Mouse (Mus musculus): ENCODE data around the gene Tsga10. TPM values are rescaled to one million over a fixed set of nuclear protein-coding genes. Genes with fewer than 3 reads are reported as not detected.

The Tsga10 gene
- 0.46 TPM for polyA plus RNA-seq (2012; fragmentation: generic; extraction: Trizol)
- long read RNA-seq, experiment 1, partial matches to known transcripts: 0 of 2 reads
- long read RNA-seq, experiment 1, other reads (novel, unspliced or antisense): 2 of 2 reads
- long read RNA-seq, experiment 2, partial matches to known transcripts: 2 of 12 reads
- long read RNA-seq, experiment 2, other reads (novel, unspliced or antisense): 5 of 12 reads

DNA sequence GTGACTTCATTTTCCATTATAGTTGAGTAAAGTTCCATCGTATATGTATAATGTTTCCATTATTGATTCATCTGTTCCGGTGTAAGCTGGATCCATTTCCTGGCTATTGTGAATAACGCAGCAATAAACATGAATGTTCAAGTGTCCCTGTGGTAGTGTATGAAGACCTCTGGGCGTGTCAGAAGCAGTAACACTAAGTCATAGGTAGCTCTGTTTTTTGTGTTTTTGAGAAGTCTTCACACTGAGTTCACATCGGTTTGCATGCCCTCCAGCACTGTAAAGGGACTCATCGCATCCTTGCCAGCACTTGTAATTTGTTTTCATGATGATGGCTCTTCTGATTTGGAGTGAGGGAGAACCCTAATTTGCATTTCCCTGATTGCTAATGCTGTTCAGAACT lies at the start of gene Tsga10:
Gene Tsga10 (minus strand): TSS at position 144 of the 400 bp plus-strand sequence.
- Histone ChIP-seq H3K79me2 (ENCODE audit: control insufficient read depth, insufficient read depth) (no peaks in the 10 kb centered on the region), H3ac (ENCODE audit: control insufficient read depth, insufficient read length, low read depth) (peak within 1 kb of the TSS; percentile 77), H3K36me3 (ENCODE audit: control insufficient read depth, insufficient read depth) (no peaks in the 10 kb centered on the region), H3K79me3 (ENCODE audit: low read depth) (no peaks in the 10 kb centered on the region), H3K4me3 (ENCODE audit: insufficient read depth, poor library complexity, severe bottlenecking) (peak within 1 kb of the TSS; percentile 38), H3K27me3 (ENCODE audit: control insufficient read depth, insufficient read depth, insufficient read length) (no peaks in the 10 kb centered on the region)
- TF ChIP-seq CTCF (IDR thresholded peaks at IDR 0.05; ENCODE audit: control insufficient read depth, insufficient read depth, insufficient read length) (no peak), MYOD1 (IDR thresholded peaks at IDR 0.05; ENCODE audit: control insufficient read depth, insufficient read length, low read depth) (no peak), MYOG (IDR thresholded peaks at IDR 0.05; ENCODE audit: control insufficient read depth, extremely low read depth, insufficient read length) (no peak)

DNA sequence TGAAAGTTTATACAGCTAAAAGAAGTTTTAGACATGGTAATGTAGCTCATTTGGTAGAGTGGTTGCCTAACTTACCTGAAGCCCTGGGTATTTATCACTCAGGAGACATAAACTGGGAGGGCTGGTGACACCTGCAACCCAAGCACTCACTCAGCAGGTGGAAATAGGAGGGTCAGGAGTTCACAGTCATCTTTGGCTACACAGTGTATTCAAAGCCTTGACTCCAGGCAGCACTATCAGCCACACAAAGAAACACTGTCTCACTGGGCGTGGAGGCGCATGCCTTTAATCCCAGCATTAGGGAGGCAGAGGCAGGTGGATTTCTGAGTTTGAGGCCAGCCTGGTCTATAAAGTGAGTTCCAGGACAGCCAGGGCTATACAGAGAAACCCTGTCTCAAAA lies 46.5 kb upstream of the Tsga10 start:
- no peaks in the 10 kb centered on the region for H3K79me3 ChIP-seq (ENCODE audit: low read depth)
- H3K27me3 ChIP-seq (ENCODE audit: control insufficient read depth, insufficient read depth, insufficient read length): peaks cover 26% of the 10 kb centered on the region
- no peaks in the 10 kb centered on the region for H3K36me3 ChIP-seq (ENCODE audit: control insufficient read depth, insufficient read depth)
- no peak overlapping the region for H3K4me3 ChIP-seq (ENCODE audit: insufficient read depth, poor library complexity, severe bottlenecking)
- H3ac ChIP-seq (ENCODE audit: control insufficient read depth, insufficient read length, low read depth): no peak overlapping the region
- TF ChIP-seq FOSL1 (IDR thresholded peaks at IDR 0.05; ENCODE audit: insufficient read depth, low read length, poor library complexity, severe bottlenecking) (no peak), CTCF (IDR thresholded peaks at IDR 0.05; ENCODE audit: control insufficient read depth, insufficient read depth, insufficient read length) (no peak), MYOD1 (IDR thresholded peaks at IDR 0.05; ENCODE audit: control insufficient read depth, insufficient read length, low read depth) (no peak)
- no peaks in the 10 kb centered on the region for H3K79me2 ChIP-seq (ENCODE audit: control insufficient read depth, insufficient read depth)

DNA sequence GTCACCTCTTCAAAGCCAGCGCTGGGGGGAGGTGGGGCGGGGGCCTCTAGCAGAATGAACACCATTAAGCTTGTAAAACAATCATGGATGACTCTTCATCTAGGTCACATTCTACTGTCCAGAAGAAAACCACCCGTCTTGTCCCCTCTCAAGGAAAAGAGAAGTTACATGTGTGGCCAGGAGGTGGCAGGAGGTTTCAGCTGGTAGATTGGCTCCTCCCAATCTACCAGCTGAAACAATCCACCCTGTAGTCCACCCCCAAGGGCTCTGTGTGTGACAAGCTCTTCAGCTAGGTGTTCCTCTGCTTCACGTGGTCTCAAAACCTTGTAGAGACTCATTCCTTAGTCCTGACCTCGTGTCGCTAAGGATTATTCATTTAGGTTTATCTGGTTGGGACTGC lies 36.9 kb upstream of the Tsga10 start:
- TF ChIP-seq FOSL1 (IDR thresholded peaks at IDR 0.05; ENCODE audit: insufficient read depth, low read length, poor library complexity, severe bottlenecking) (no peak), MYOD1 (IDR thresholded peaks at IDR 0.05; ENCODE audit: control insufficient read depth, insufficient read length, low read depth) (no peak), USF1 (IDR thresholded peaks at IDR 0.05; ENCODE audit: low read depth) (no peak), CEBPB (IDR thresholded peaks at IDR 0.05; ENCODE audit: low read depth) (no peak), MYOG (IDR thresholded peaks at IDR 0.05; ENCODE audit: control insufficient read depth, extremely low read depth, insufficient read length) (no peak), MAX (IDR thresholded peaks at IDR 0.05) (no peak), CTCF (IDR thresholded peaks at IDR 0.05; ENCODE audit: control insufficient read depth, insufficient read depth, insufficient read length) (no peak)
- no peaks in the 10 kb centered on the region for H3K79me3 ChIP-seq (ENCODE audit: low read depth)

DNA sequence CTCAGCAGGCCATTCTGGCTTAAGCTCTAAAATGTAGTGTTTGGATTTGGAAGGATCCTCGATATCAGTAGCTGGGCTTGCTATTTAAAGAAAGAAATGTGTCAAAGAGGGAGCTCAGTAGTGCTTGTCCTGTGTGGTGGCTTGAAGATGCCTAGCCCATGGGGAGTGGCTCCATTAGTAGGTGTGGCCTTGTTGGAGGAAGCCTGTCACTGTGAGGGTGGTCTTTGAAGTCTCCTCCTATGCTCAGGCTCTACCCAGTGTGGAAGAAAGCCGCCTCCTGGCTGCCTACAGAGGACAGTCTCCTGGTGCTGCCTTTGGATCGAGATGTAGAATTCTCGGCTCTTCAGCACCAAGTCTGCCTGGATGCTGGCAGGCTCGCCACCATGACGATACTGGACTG lies 34.1 kb upstream of the Tsga10 start:
- Histone ChIP-seq H3K36me3 (ENCODE audit: control insufficient read depth, insufficient read depth) (peaks cover 44% of the 10 kb centered on the region), H3ac (ENCODE audit: control insufficient read depth, insufficient read length, low read depth) (no peak overlapping the region), H3K79me2 (ENCODE audit: control insufficient read depth, insufficient read depth) (no peaks in the 10 kb centered on the region), H3K27me3 (ENCODE audit: control insufficient read depth, insufficient read depth, insufficient read length) (no peaks in the 10 kb centered on the region), H3K79me3 (ENCODE audit: low read depth) (no peaks in the 10 kb centered on the region), H3K4me3 (ENCODE audit: insufficient read depth, poor library complexity, severe bottlenecking) (no peak overlapping the region)
- no peak for TF ChIP-seq MAX (IDR thresholded peaks at IDR 0.05)
- TF ChIP-seq MYOD1 (IDR thresholded peaks at IDR 0.05; ENCODE audit: control insufficient read depth, insufficient read length, low read depth): no peak
- TF ChIP-seq FOSL1 (IDR thresholded peaks at IDR 0.05; ENCODE audit: insufficient read depth, low read length, poor library complexity, severe bottlenecking): no peak
- TF ChIP-seq CTCF (IDR thresholded peaks at IDR 0.05; ENCODE audit: control insufficient read depth, insufficient read depth, insufficient read length): no peak
- no peak for TF ChIP-seq MYOG (IDR thresholded peaks at IDR 0.05; ENCODE audit: control insufficient read depth, extremely low read depth, insufficient read length)
- TF ChIP-seq USF1 (IDR thresholded peaks at IDR 0.05; ENCODE audit: low read depth): no peak
- TF ChIP-seq CEBPB (IDR thresholded peaks at IDR 0.05; ENCODE audit: low read depth): no peak

More for the DNA sequence above, 36.9 kb upstream of the Tsga10 start:
- H3K79me2 ChIP-seq (ENCODE audit: control insufficient read depth, insufficient read depth): no peaks in the 10 kb centered on the region
- H3ac ChIP-seq (ENCODE audit: control insufficient read depth, insufficient read length, low read depth): no peak overlapping the region
- H3K27me3 ChIP-seq (ENCODE audit: control insufficient read depth, insufficient read depth, insufficient read length): peaks cover 8% of the 10 kb centered on the region
- H3K36me3 ChIP-seq (ENCODE audit: control insufficient read depth, insufficient read depth): peaks cover 21% of the 10 kb centered on the region
- H3K4me3 ChIP-seq (ENCODE audit: insufficient read depth, poor library complexity, severe bottlenecking): no peak overlapping the region

DNA sequence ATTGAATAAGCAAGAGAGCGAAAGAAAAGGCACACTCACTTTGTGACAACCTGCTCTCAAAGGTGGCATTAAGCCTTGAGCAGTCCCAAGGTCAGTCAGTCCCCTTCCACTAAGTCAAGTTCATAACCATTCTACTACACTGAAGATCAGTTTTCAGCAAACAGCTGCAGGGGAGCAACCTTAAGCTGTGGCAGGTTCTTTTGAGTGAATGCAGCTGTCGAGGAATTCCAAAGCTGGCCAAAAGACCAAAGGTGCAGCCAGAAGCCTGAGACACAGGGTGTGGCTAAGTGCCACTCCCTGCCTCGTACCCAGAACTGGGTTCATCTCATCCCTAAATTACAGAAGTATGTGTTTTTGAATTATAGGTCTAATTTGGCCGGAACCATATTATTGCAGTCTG lies 33.6 kb upstream of the Tsga10 start:
- H3K79me2 ChIP-seq (ENCODE audit: control insufficient read depth, insufficient read depth): no peaks in the 10 kb centered on the region
- peaks cover 49% of the 10 kb centered on the region for H3K36me3 ChIP-seq (ENCODE audit: control insufficient read depth, insufficient read depth)
- TF ChIP-seq MYOG (IDR thresholded peaks at IDR 0.05; ENCODE audit: control insufficient read depth, extremely low read depth, insufficient read length): no peak
- no peak for TF ChIP-seq USF1 (IDR thresholded peaks at IDR 0.05; ENCODE audit: low read depth)
- TF ChIP-seq CTCF (IDR thresholded peaks at IDR 0.05; ENCODE audit: control insufficient read depth, insufficient read depth, insufficient read length): no peak
- TF ChIP-seq CEBPB (IDR thresholded peaks at IDR 0.05; ENCODE audit: low read depth): no peak
- no peak overlapping the region for H3K4me3 ChIP-seq (ENCODE audit: insufficient read depth, poor library complexity, severe bottlenecking)
- H3K27me3 ChIP-seq (ENCODE audit: control insufficient read depth, insufficient read depth, insufficient read length): no peaks in the 10 kb centered on the region
- H3K79me3 ChIP-seq (ENCODE audit: low read depth): no peaks in the 10 kb centered on the region
- no peak overlapping the region for H3ac ChIP-seq (ENCODE audit: control insufficient read depth, insufficient read length, low read depth)

DNA sequence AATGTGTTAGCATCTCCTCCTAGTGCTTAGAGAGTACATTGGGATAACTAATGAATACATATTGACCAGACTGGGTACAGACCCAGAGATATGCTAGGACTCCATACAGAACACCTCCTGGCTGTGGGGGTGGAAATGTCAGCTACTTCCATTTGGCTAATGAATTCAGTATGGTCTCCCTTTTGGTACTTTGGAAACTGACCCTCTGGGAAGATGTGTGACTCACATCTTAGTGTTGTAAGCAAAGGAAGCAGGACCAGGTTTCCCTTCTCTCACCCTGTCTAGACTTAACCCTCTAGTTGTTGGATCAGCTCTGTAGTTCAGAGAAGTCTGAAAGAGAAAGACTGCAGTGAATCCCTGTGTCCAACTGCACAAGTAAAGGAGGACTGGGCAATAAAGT lies 28.4 kb upstream of the Tsga10 start:
- Histone ChIP-seq H3K4me3 (ENCODE audit: insufficient read depth, poor library complexity, severe bottlenecking) (no peak overlapping the region), H3ac (ENCODE audit: control insufficient read depth, insufficient read length, low read depth) (no peak overlapping the region), H3K36me3 (ENCODE audit: control insufficient read depth, insufficient read depth) (peaks cover 58% of the 10 kb centered on the region), H3K27me3 (ENCODE audit: control insufficient read depth, insufficient read depth, insufficient read length) (no peaks in the 10 kb centered on the region), H3K79me3 (ENCODE audit: low read depth) (peaks cover 24% of the 10 kb centered on the region), H3K79me2 (ENCODE audit: control insufficient read depth, insufficient read depth) (peaks cover 38% of the 10 kb centered on the region)
- TF ChIP-seq CEBPB (IDR thresholded peaks at IDR 0.05; ENCODE audit: low read depth) (no peak), USF1 (IDR thresholded peaks at IDR 0.05; ENCODE audit: low read depth) (no peak)
